Mouse (Mus musculus) spleen, adult 2 months (tissue): ENCODE measurements at regions not wholly inside any gene's neighbourhood (a gene's known extent, or its start where the extent isn't known, plus 50 kb on each side); places are given as distances from the start of the nearest gene placed in this dataset.

Experiments
- CTCF ChIP-seq: fragments of 200-500 bp; IDR thresholded peaks from 2 replicates; pipeline ENCODE4 v1.5.1; 2011; ENCODE audit warnings: mild to moderate bottlenecking, inconsistent platforms; ENCODE audit not compliant: insufficient read depth, insufficient read length, insufficient replicate concordance; ENCODE audit errors: extremely low read depth
- POLR2A ChIP-seq: fragments of 200-500 bp; IDR thresholded peaks from 2 replicates; pipeline ENCODE4 v1.6.1; 2011; ENCODE audit warnings: low read depth, low read length, inconsistent platforms

DNA sequence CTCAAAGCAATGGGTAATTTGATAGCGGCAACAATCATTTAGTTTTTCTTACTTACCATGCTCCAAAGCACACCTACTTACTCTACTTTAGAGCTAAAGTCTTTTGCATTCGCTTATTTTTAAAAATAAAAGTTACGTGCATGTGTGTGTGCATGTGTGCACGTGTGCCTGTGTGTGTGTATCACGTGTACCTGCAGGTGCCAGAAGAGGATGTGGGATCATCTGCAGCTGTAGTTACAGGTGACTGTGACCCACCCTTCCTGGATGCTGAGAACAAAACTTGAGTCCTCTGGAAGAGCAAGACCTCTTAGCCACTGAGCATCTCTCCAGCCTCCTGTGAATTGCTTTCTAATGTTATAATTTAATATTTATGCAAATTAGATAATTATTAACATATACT lies 52.0 kb upstream of the Jazf1 start:
- TF ChIP-seq CTCF: no peak
- TF ChIP-seq POLR2A: no peak
